Mouse (Mus musculus): Measurements from ENCODE around the gene Prok2. TPM values are rescaled to one million over a fixed set of nuclear protein-coding genes. Genes with fewer than 3 reads are reported as not detected.

The Prok2 gene
- total and polyA plus RNA-seq, 3 experiments = not detected

- TF ChIP-seq MXI1 (IDR thresholded peaks at IDR 0.05; ENCODE audit: low read depth, low read length) = no peak
- no peak for TF ChIP-seq MYB (IDR thresholded peaks at IDR 0.05; ENCODE audit: low read depth, low read length)
- no peak for TF ChIP-seq POLR2A (IDR thresholded peaks at IDR 0.05; ENCODE audit: control insufficient read depth in 1 of 2, insufficient read depth in 1 of 2, low read depth in 1 of 2, low read length in 2 of 2, poor library complexity in 1 of 2)
- no peak for TF ChIP-seq USF1 (IDR thresholded peaks at IDR 0.05; ENCODE audit: low read depth, low read length)
- TF ChIP-seq BHLHE40 (IDR thresholded peaks at IDR 0.05; ENCODE audit: borderline replicate concordance, low read depth, low read length) = no peak
- no peak for TF ChIP-seq ETS1 (IDR thresholded peaks at IDR 0.05; ENCODE audit: low read depth, low read length)
- no peak for TF ChIP-seq ZKSCAN1 (IDR thresholded peaks at IDR 0.05; ENCODE audit: low read depth, low read length)
- TF ChIP-seq ZC3H11A (IDR thresholded peaks at IDR 0.05; ENCODE audit: low read depth, low read length) = no peak
- TF ChIP-seq POLR2AphosphoS5 (IDR thresholded peaks at IDR 0.05; ENCODE audit: borderline replicate concordance, low read depth, low read length) = no peak
- DNase-seq (ENCODE audit: low read depth, low spot score) = no peak
- no peak overlapping the region for H3K27ac ChIP-seq (ENCODE audit: control insufficient read depth, low read depth, low read length)
Measured at GRCm38 (mm10) chr6:99732673-99733072, 6.5 kb upstream of the Prok2 start.

GRCm38 (mm10) chr6:99731926-99732325 is 5.7 kb upstream of the Prok2 start:
- Histone ChIP-seq H3K27me3 (ENCODE audit: control insufficient read depth in 1 of 2, insufficient read depth in 2 of 2, low read length in 2 of 2) (no peaks in the 10 kb centered on the region; a peak in 1 of 4 replicates), H3K27ac (ENCODE audit: control insufficient read depth, low read depth, low read length) (no peak overlapping the region), H3K9me3 (replicated peaks; ENCODE audit: insufficient read depth, low read length) (no peaks in the 10 kb centered on the region), H3K4me1 (ENCODE audit: control insufficient read depth in 1 of 2, insufficient read depth in 2 of 2, low read length in 2 of 2) (no peaks in the 10 kb centered on the region), H3K4me3 (ENCODE audit: control insufficient read depth in 1 of 2, insufficient read depth in 1 of 2, low read depth in 2 of 2, low read length in 2 of 2) (no peak overlapping the region), H3K9ac (ENCODE audit: control insufficient read depth, low read depth, low read length, poor library complexity, severe bottlenecking) (no peak overlapping the region), H3K36me3 (ENCODE audit: control insufficient read depth in 1 of 2, insufficient read depth in 2 of 2, low read length in 2 of 2) (no peaks in the 10 kb centered on the region), H3K79me2 (ENCODE audit: control insufficient read depth, insufficient read depth, low read length, poor library complexity) (no peaks in the 10 kb centered on the region)
- DNase-seq (ENCODE audit: low read depth, low spot score) = no peak
- TF ChIP-seq TCF12 (IDR thresholded peaks at IDR 0.05; ENCODE audit: low read depth, low read length) (no peak), ZC3H11A (IDR thresholded peaks at IDR 0.05; ENCODE audit: low read depth, low read length) (no peak), NELFE (IDR thresholded peaks at IDR 0.05; ENCODE audit: low read depth, low read length) (no peak), POLR2AphosphoS5 (IDR thresholded peaks at IDR 0.05; ENCODE audit: borderline replicate concordance, low read depth, low read length) (no peak), MAFK (IDR thresholded peaks at IDR 0.05; ENCODE audit: borderline replicate concordance, low read depth, low read length) (no peak), RAD21 (IDR thresholded peaks at IDR 0.05; ENCODE audit: low read depth, low read length) (no peak), HCFC1 (IDR thresholded peaks at IDR 0.05; ENCODE audit: low read depth, low read length) (no peak)

More at GRCm38 (mm10) chr6:99732673-99733072, 6.5 kb upstream of the Prok2 start:
- no peaks in the 10 kb centered on the region for H3K79me2 ChIP-seq (ENCODE audit: control insufficient read depth, insufficient read depth, low read length, poor library complexity)
- H3K9me3 ChIP-seq (replicated peaks; ENCODE audit: insufficient read depth, low read length) = no peaks in the 10 kb centered on the region
- H3K36me3 ChIP-seq (ENCODE audit: control insufficient read depth in 1 of 2, insufficient read depth in 2 of 2, low read length in 2 of 2) = no peaks in the 10 kb centered on the region
- no peaks in the 10 kb centered on the region; a peak in 1 of 4 replicates for H3K27me3 ChIP-seq (ENCODE audit: control insufficient read depth in 1 of 2, insufficient read depth in 2 of 2, low read length in 2 of 2)
- no peaks in the 10 kb centered on the region for H3K4me1 ChIP-seq (ENCODE audit: control insufficient read depth in 1 of 2, insufficient read depth in 2 of 2, low read length in 2 of 2)
- no peak overlapping the region for H3K9ac ChIP-seq (ENCODE audit: control insufficient read depth, low read depth, low read length, poor library complexity, severe bottlenecking)
- H3K4me3 ChIP-seq (ENCODE audit: control insufficient read depth in 1 of 2, insufficient read depth in 1 of 2, low read depth in 2 of 2, low read length in 2 of 2) = no peak overlapping the region

GRCm38 (mm10) chr6:99729853-99730252 is 3.7 kb upstream of the Prok2 start:
- H3K27me3 ChIP-seq (ENCODE audit: control insufficient read depth in 1 of 2, insufficient read depth in 2 of 2, low read length in 2 of 2) = no peaks in the 10 kb centered on the region; a peak in 1 of 4 replicates
- H3K9me3 ChIP-seq (replicated peaks; ENCODE audit: insufficient read depth, low read length) = no peaks in the 10 kb centered on the region
- H3K9ac ChIP-seq (ENCODE audit: control insufficient read depth, low read depth, low read length, poor library complexity, severe bottlenecking) = no peak overlapping the region
- TF ChIP-seq TBP (IDR thresholded peaks at IDR 0.05; ENCODE audit: low read depth, low read length) (no peak), KAT2A (conservative IDR thresholded peaks at IDR 0.05; ENCODE audit: low read depth, low read length) (no peak), SMC3 (IDR thresholded peaks at IDR 0.05; ENCODE audit: low read depth, low read length) (no peak), RAD21 (IDR thresholded peaks at IDR 0.05; ENCODE audit: low read depth, low read length) (no peak), RCOR1 (IDR thresholded peaks at IDR 0.05; ENCODE audit: low read depth, low read length) (no peak), TAL1 (IDR thresholded peaks at IDR 0.05; ENCODE audit: low read length) (no peak), CTCF (IDR thresholded peaks at IDR 0.05 in 2 of 3, conservative IDR thresholded peaks at IDR 0.05 in 1 of 3; ENCODE audit: control insufficient read depth in 1 of 3, insufficient read depth in 1 of 3, low read depth in 2 of 3, low read length in 3 of 3, poor library complexity in 1 of 3, severe bottlenecking in 1 of 3) (no peak), ZMIZ1 (IDR thresholded peaks at IDR 0.05; ENCODE audit: low read depth, low read length) (no peak), USF1 (IDR thresholded peaks at IDR 0.05; ENCODE audit: low read depth, low read length) (no peak), USF2 (IDR thresholded peaks at IDR 0.05; ENCODE audit: borderline replicate concordance in 1 of 2, insufficient read depth in 1 of 2, low read depth in 1 of 2, low read length in 2 of 2) (no peak), ETS1 (IDR thresholded peaks at IDR 0.05; ENCODE audit: low read depth, low read length) (no peak), BHLHE40 (IDR thresholded peaks at IDR 0.05; ENCODE audit: borderline replicate concordance, low read depth, low read length) (no peak), NELFE (IDR thresholded peaks at IDR 0.05; ENCODE audit: low read depth, low read length) (no peak), TCF12 (IDR thresholded peaks at IDR 0.05; ENCODE audit: low read depth, low read length) (no peak)
- no peak overlapping the region for H3K4me3 ChIP-seq (ENCODE audit: control insufficient read depth in 1 of 2, insufficient read depth in 1 of 2, low read depth in 2 of 2, low read length in 2 of 2)
- H3K36me3 ChIP-seq (ENCODE audit: control insufficient read depth in 1 of 2, insufficient read depth in 2 of 2, low read length in 2 of 2) = no peaks in the 10 kb centered on the region
- DNase-seq (ENCODE audit: low read depth, low spot score) = no peak
- no peak overlapping the region for H3K27ac ChIP-seq (ENCODE audit: control insufficient read depth, low read depth, low read length)
- H3K79me2 ChIP-seq (ENCODE audit: control insufficient read depth, insufficient read depth, low read length, poor library complexity) = no peaks in the 10 kb centered on the region
- no peaks in the 10 kb centered on the region for H3K4me1 ChIP-seq (ENCODE audit: control insufficient read depth in 1 of 2, insufficient read depth in 2 of 2, low read length in 2 of 2)

All from MEL (cell line).